ENCODE assay signal across 18 mouse cellular contexts in the genomic region with DNA sequence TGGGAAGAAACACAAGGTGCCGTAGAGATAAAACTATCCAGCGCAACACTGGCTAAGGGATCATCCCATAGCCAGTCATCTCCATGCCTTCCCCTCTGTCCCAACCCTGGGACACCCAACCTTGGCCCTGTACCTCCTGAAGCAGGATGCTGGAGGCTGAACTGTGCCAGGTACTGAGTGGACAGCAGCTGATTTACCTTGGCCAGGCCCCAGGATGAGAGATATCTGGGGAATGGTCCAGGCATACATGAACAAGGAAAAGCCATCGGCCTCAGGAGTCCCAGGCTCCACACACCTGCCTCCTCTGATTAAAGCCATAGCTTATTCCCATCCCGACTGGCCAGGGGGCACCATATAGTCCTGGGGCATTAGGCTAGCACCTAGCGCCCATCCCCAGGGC.
"Had no signal": no experiment of that assay in that cellular context is flagged by ENCODE, and none has a peak within 500 bp of the region (broad histone marks: within the 10 kb centered on the region; RNA-seq: fewer than 3 reads in every experiment).

No protein-coding gene starts in this region.

- H3K36me3 ChIP-seq: kidney, embryonic 15.5 days; limb, embryonic 12.5 days; limb, embryonic 15.5 days had no signal

- H3K4me2 ChIP-seq: kidney, embryonic 15.5 days; limb, embryonic 12.5 days; limb, embryonic 15.5 days; liver, embryonic 11.5 days; lung, embryonic 14.5 days had no signal

- DNase-seq: kidney, adult 11 months; kidney, adult 8-10 months; kidney, postnatal 10 days; kidney, postnatal 36 days; layer of hippocampus, postnatal 36 days; liver, postnatal 0 days; midbrain, embryonic 14.5 days; right cerebral cortex, postnatal 4 days; thymus, postnatal 25 days had no signal

- H3K9me3 ChIP-seq: kidney, embryonic 15.5 days; limb, embryonic 12.5 days; limb, embryonic 15.5 days had no signal

- ATAC-seq: liver, postnatal 0 days; lung, postnatal 0 days had no signal

- H3K4me3 ChIP-seq: kidney, embryonic 15.5 days; left cerebral cortex, adult 2 months; limb, embryonic 12.5 days; limb, embryonic 15.5 days had no signal

- H3K27me3 ChIP-seq: kidney, embryonic 15.5 days; limb, embryonic 12.5 days had no signal

- H3K9ac ChIP-seq: kidney, embryonic 15.5 days; limb, embryonic 12.5 days; limb, embryonic 15.5 days; liver, embryonic 14.5 days; liver, postnatal 0 days; lung, embryonic 14.5 days had no signal

- H3K27ac ChIP-seq: kidney, embryonic 15.5 days; left cerebral cortex, adult 2 months; limb, embryonic 15.5 days; liver, embryonic 14.5 days; macrophage had no signal
